Mouse (Mus musculus): Measurements from ENCODE around the gene 2900011O08Rik. TPM values are rescaled to one million over a fixed set of nuclear protein-coding genes. Genes with fewer than 3 reads are reported as not detected.
"Not testable (repeated sequence)": the region's sequence is repeated elsewhere in the genome, so short reads cannot be mapped to it uniquely, and the experiment has no call there.

The 2900011O08Rik gene
- polyA plus RNA-seq, 1 experiment: not detected

- Histone ChIP-seq H3K4me3 (replicated peaks) (no peak overlapping the region), H3K9me3 (ENCODE audit: control insufficient read depth, low read length) (no peaks in the 10 kb centered on the region), H3K27me3 (ENCODE audit: control insufficient read depth) (no peaks in the 10 kb centered on the region), H3K4me1 (ENCODE audit: control insufficient read depth) (no peaks in the 10 kb centered on the region), H3K36me3 (ENCODE audit: control insufficient read depth) (no peaks in the 10 kb centered on the region)
- TF ChIP-seq TAL1 (IDR thresholded peaks at IDR 0.05; ENCODE audit: low read length) (no peak), GATA1 (IDR thresholded peaks at IDR 0.05; ENCODE audit: low read length) (no peak)
These were observed 66.7 kb downstream of the 2900011O08Rik start for GRCm38 (mm10) chr16:14053116-14053515.

- no peaks in the 10 kb centered on the region for H3K36me3 ChIP-seq (ENCODE audit: control insufficient read depth)
- H3K4me3 ChIP-seq (replicated peaks): no peak overlapping the region
- H3K27me3 ChIP-seq (ENCODE audit: control insufficient read depth): no peaks in the 10 kb centered on the region
- TF ChIP-seq GATA1 (IDR thresholded peaks at IDR 0.05; ENCODE audit: low read length) (no peak), TAL1 (IDR thresholded peaks at IDR 0.05; ENCODE audit: low read length) (no peak)
- no peaks in the 10 kb centered on the region for H3K9me3 ChIP-seq (ENCODE audit: control insufficient read depth, low read length)
- no peaks in the 10 kb centered on the region for H3K4me1 ChIP-seq (ENCODE audit: control insufficient read depth)
These were observed 68.9 kb downstream of the 2900011O08Rik start for GRCm38 (mm10) chr16:14055271-14055670.

- H3K27me3 ChIP-seq (ENCODE audit: control insufficient read depth): no peaks in the 10 kb centered on the region
- H3K4me3 ChIP-seq (replicated peaks): no peak overlapping the region
- TF ChIP-seq TAL1 (IDR thresholded peaks at IDR 0.05; ENCODE audit: low read length) (no peak), GATA1 (IDR thresholded peaks at IDR 0.05; ENCODE audit: low read length) (no peak)
- H3K9me3 ChIP-seq (ENCODE audit: control insufficient read depth, low read length): no peaks in the 10 kb centered on the region
- no peaks in the 10 kb centered on the region for H3K4me1 ChIP-seq (ENCODE audit: control insufficient read depth)
- no peaks in the 10 kb centered on the region for H3K36me3 ChIP-seq (ENCODE audit: control insufficient read depth)
These were observed 70.3 kb downstream of the 2900011O08Rik start for GRCm38 (mm10) chr16:14056734-14057133.

GRCm38 (mm10) chr16:14058541-14058940 is 72.1 kb downstream of the 2900011O08Rik start:
- Histone ChIP-seq H3K36me3 (ENCODE audit: control insufficient read depth) (no peaks in the 10 kb centered on the region), H3K4me1 (ENCODE audit: control insufficient read depth) (no peaks in the 10 kb centered on the region), H3K4me3 (replicated peaks) (no peak overlapping the region), H3K27me3 (ENCODE audit: control insufficient read depth) (no peaks in the 10 kb centered on the region), H3K9me3 (ENCODE audit: control insufficient read depth, low read length) (no peaks in the 10 kb centered on the region)
- TF ChIP-seq GATA1 (IDR thresholded peaks at IDR 0.05; ENCODE audit: low read length) (no peak), TAL1 (IDR thresholded peaks at IDR 0.05; ENCODE audit: low read length) (no peak)

GRCm38 (mm10) chr16:14059118-14059854 is 72.9 kb downstream of the 2900011O08Rik start:
- no peaks in the 10 kb centered on the region for H3K27me3 ChIP-seq (ENCODE audit: control insufficient read depth)
- TF ChIP-seq TAL1 (IDR thresholded peaks at IDR 0.05; ENCODE audit: low read length) (no peak), GATA1 (IDR thresholded peaks at IDR 0.05; ENCODE audit: low read length) (no peak)

GRCm38 (mm10) chr16:14059869-14060268 is 73.5 kb downstream of the 2900011O08Rik start:
- Histone ChIP-seq H3K9me3 (ENCODE audit: control insufficient read depth, low read length) (no peaks in the 10 kb centered on the region), H3K4me3 (replicated peaks) (no peak overlapping the region), H3K36me3 (ENCODE audit: control insufficient read depth) (no peaks in the 10 kb centered on the region), H3K4me1 (ENCODE audit: control insufficient read depth) (no peaks in the 10 kb centered on the region), H3K27me3 (ENCODE audit: control insufficient read depth) (no peaks in the 10 kb centered on the region)
- TF ChIP-seq GATA1 (IDR thresholded peaks at IDR 0.05; ENCODE audit: low read length) (no peak), TAL1 (IDR thresholded peaks at IDR 0.05; ENCODE audit: low read length) (no peak)

More at GRCm38 (mm10) chr16:14059118-14059854, 72.9 kb downstream of the 2900011O08Rik start:
- Histone ChIP-seq H3K9me3 (ENCODE audit: control insufficient read depth, low read length) (no peaks in the 10 kb centered on the region), H3K4me3 (replicated peaks) (no peak overlapping the region), H3K36me3 (ENCODE audit: control insufficient read depth) (no peaks in the 10 kb centered on the region), H3K4me1 (ENCODE audit: control insufficient read depth) (no peaks in the 10 kb centered on the region)

GRCm38 (mm10) chr16:14066571-14066970 is 80.2 kb downstream of the 2900011O08Rik start:
- H3K36me3 ChIP-seq (ENCODE audit: control insufficient read depth); H3K9me3 ChIP-seq (ENCODE audit: control insufficient read depth, low read length); H3K4me1 ChIP-seq (ENCODE audit: control insufficient read depth); H3K27me3 ChIP-seq (ENCODE audit: control insufficient read depth); H3K4me3 ChIP-seq (replicated peaks): not testable (repeated sequence)

- not testable (repeated sequence) for H3K36me3 ChIP-seq (ENCODE audit: control insufficient read depth); H3K27me3 ChIP-seq (ENCODE audit: control insufficient read depth); H3K4me3 ChIP-seq (replicated peaks); H3K4me1 ChIP-seq (ENCODE audit: control insufficient read depth); H3K9me3 ChIP-seq (ENCODE audit: control insufficient read depth, low read length)
These were observed 82.3 kb downstream of the 2900011O08Rik start for GRCm38 (mm10) chr16:14068701-14069100.

- no peak for TF ChIP-seq TAL1 (IDR thresholded peaks at IDR 0.05; ENCODE audit: low read length)
- TF ChIP-seq GATA1 (IDR thresholded peaks at IDR 0.05; ENCODE audit: low read length): no peak
- no peak overlapping the region for H3K4me3 ChIP-seq (replicated peaks)
- no peaks in the 10 kb centered on the region for H3K4me1 ChIP-seq (ENCODE audit: control insufficient read depth)
- H3K36me3 ChIP-seq (ENCODE audit: control insufficient read depth): no peaks in the 10 kb centered on the region
- no peaks in the 10 kb centered on the region for H3K9me3 ChIP-seq (ENCODE audit: control insufficient read depth, low read length)
- no peaks in the 10 kb centered on the region for H3K27me3 ChIP-seq (ENCODE audit: control insufficient read depth)
These were observed 84.2 kb downstream of the 2900011O08Rik start for GRCm38 (mm10) chr16:14070471-14071169.

Data from erythroblast, embryonic 14.5 days (primary cell).